8 mouse cellular contexts compared by ENCODE assay signal in genomic region chr16:30599491-30600268, GRCm38 (mm10). TPM values are rescaled to one million over a fixed set of nuclear protein-coding genes. Genes with fewer than 3 reads are reported as not detected.
DNase-seq lines count a peak whose midpoint lies in the region; ATAC-seq lines count a peak whose summit lies in the region.

Gene Fam43a (plus strand): TSS chr16:30599723.

- no peaks in the 10 kb centered on the region for H3K9me3 ChIP-seq in embryonic facial prominence, embryonic 15.5 days (replicated peaks)
- H3K9me3 ChIP-seq in heart, embryonic 11.5 days (replicated peaks; ENCODE audit: control insufficient read depth, low read length), result no peaks in the 10 kb centered on the region
- no peaks in the 10 kb centered on the region for H3K9me3 ChIP-seq in kidney, embryonic 16.5 days (ENCODE audit: low read length)
- no peaks in the 10 kb centered on the region for H3K9me3 ChIP-seq in liver, embryonic 12.5 days (replicated peaks)

- H3K36me3 ChIP-seq in embryonic facial prominence, embryonic 15.5 days, result no peaks in the 10 kb centered on the region
- no peaks in the 10 kb centered on the region for H3K36me3 ChIP-seq in heart, embryonic 11.5 days (ENCODE audit: control insufficient read depth, insufficient read depth, low read length)
- no peaks in the 10 kb centered on the region for H3K36me3 ChIP-seq in kidney, embryonic 16.5 days (ENCODE audit: insufficient read depth, low read length)
- H3K36me3 ChIP-seq in liver, embryonic 12.5 days, result no peaks in the 10 kb centered on the region
- no peaks in the 10 kb centered on the region; the same call in 1 of the 2 replicates for H3K36me3 ChIP-seq in splenic B cell, adult 2 months (ENCODE audit: control insufficient read depth, insufficient read depth, low read length, poor library complexity, severe bottlenecking)

- ATAC-seq in embryonic facial prominence, embryonic 15.5 days (ENCODE audit: insufficient number of reproducible peaks, low FRiP score, low TSS enrichment, low read depth), result peak; percentile 83
- peak; percentile 74 for ATAC-seq in heart, embryonic 11.5 days (replicated peaks; ENCODE audit: insufficient number of reproducible peaks, low FRiP score, low TSS enrichment)
- ATAC-seq in kidney, embryonic 16.5 days (ENCODE audit: low FRiP score, low TSS enrichment), result peak; percentile 85
- ATAC-seq in liver, embryonic 12.5 days, result peak; percentile 69

- H3K9ac ChIP-seq in embryonic facial prominence, embryonic 15.5 days, result peak within 1 kb of the TSS; percentile 58
- peak within 1 kb of the TSS; percentile 83 for H3K9ac ChIP-seq in heart, embryonic 11.5 days (ENCODE audit: low read depth, low read length)
- H3K9ac ChIP-seq in kidney, embryonic 16.5 days (replicated peaks; ENCODE audit: low read length), result peak within 1 kb of the TSS; percentile 82
- H3K9ac ChIP-seq in liver, embryonic 12.5 days, result peak within 1 kb of the TSS; percentile 60

- peak within 1 kb of the TSS; percentile 71; the same call in 1 of the 2 replicates for H3K27ac ChIP-seq in embryonic facial prominence, embryonic 15.5 days (replicated peaks)
- peak within 1 kb of the TSS; percentile 65 for H3K27ac ChIP-seq in heart, embryonic 11.5 days (ENCODE audit: low read depth, low read length)
- peak within 1 kb of the TSS; percentile 89 for H3K27ac ChIP-seq in kidney, embryonic 16.5 days (ENCODE audit: low read length)
- peak within 1 kb of the TSS; percentile 64 for H3K27ac ChIP-seq in liver, embryonic 12.5 days

- H3K4me2 ChIP-seq in embryonic facial prominence, embryonic 15.5 days (replicated peaks), result peak within 1 kb of the TSS; percentile 88
- peak within 1 kb of the TSS; percentile 82 for H3K4me2 ChIP-seq in heart, embryonic 11.5 days
- H3K4me2 ChIP-seq in kidney, embryonic 16.5 days (replicated peaks; ENCODE audit: low read depth, low read length), result peak within 1 kb of the TSS; percentile 88
- H3K4me2 ChIP-seq in liver, embryonic 12.5 days, result peak within 1 kb of the TSS; percentile 71

- H3K4me3 ChIP-seq in embryonic facial prominence, embryonic 15.5 days (replicated peaks), result peak within 1 kb of the TSS; percentile 67
- H3K4me3 ChIP-seq in heart, embryonic 11.5 days (ENCODE audit: low read depth, low read length), result peak within 1 kb of the TSS; percentile 78
- peak within 1 kb of the TSS; percentile 80 for H3K4me3 ChIP-seq in kidney, embryonic 16.5 days (ENCODE audit: low read length)
- H3K4me3 ChIP-seq in liver, embryonic 12.5 days, result peak within 1 kb of the TSS; percentile 61

- H3K4me1 ChIP-seq in embryonic facial prominence, embryonic 15.5 days, result peaks cover 50% of the 10 kb centered on the region
- H3K4me1 ChIP-seq in heart, embryonic 11.5 days (ENCODE audit: control insufficient read depth, insufficient read depth, low read length), result peaks cover 39% of the 10 kb centered on the region
- peaks cover 46% of the 10 kb centered on the region for H3K4me1 ChIP-seq in kidney, embryonic 16.5 days (ENCODE audit: insufficient read depth, low read length)
- peaks cover 51% of the 10 kb centered on the region for H3K4me1 ChIP-seq in liver, embryonic 12.5 days

- H3K27me3 ChIP-seq in embryonic facial prominence, embryonic 15.5 days, result peaks cover 34% of the 10 kb centered on the region
- H3K27me3 ChIP-seq in heart, embryonic 11.5 days (ENCODE audit: control insufficient read depth, insufficient read depth, low read length), result 0 out of 2 replicates have a peak, but pooled peaks cover 3% of the 10 kb centered on the region
- peaks cover 16% of the 10 kb centered on the region for H3K27me3 ChIP-seq in kidney, embryonic 16.5 days (ENCODE audit: insufficient read depth, low read length)
- peaks cover 77% of the 10 kb centered on the region for H3K27me3 ChIP-seq in liver, embryonic 12.5 days (replicated peaks)
- H3K27me3 ChIP-seq in splenic B cell, adult 2 months (ENCODE audit: control insufficient read depth, insufficient read depth, low read length, poor library complexity, severe bottlenecking), result no peaks in the 10 kb centered on the region

- WGBS in embryonic facial prominence, embryonic 15.5 days, result under 1% methylated on average over 60 of the region's 63 CpGs
- WGBS in heart, embryonic 11.5 days (ENCODE audit: insufficient replicate concordance), result under 1% methylated on average over 63 of the region's 63 CpGs
- under 1% methylated on average over 63 of the region's 63 CpGs for WGBS in kidney, embryonic 16.5 days
- under 1% methylated on average over 63 of the region's 63 CpGs for WGBS in liver, embryonic 12.5 days (ENCODE audit: insufficient replicate concordance)

- peak; percentile 95 for DNase-seq in A20 (ENCODE audit: low read depth, low spot score)
- peak; percentile 71 to 86 for DNase-seq in adrenal gland, postnatal 4 days (ENCODE audit: low spot score in 2 of 2)
- DNase-seq in naive thymus-derived CD4-positive, alpha-beta T cell, adult 2 months (ENCODE audit: low read depth), result peak; percentile 60
- peak; percentile 97 for DNase-seq in splenic B cell, adult 2 months (ENCODE audit: low read depth, low spot score)

RNA-seq across cellular contexts. Expression of gene Fam43a, which starts in this region (rescaled TPM):
- 10 to 100 TPM; 45.6 to 51.8 TPM for total RNA-seq in adrenal gland, postnatal 4 days (2021)
- 26.6 and 28.5 TPM in 2 replicates for polyA plus RNA-seq in embryonic facial prominence, embryonic 15.5 days (2015; fragmentation: Nextera tagmentation; extraction: Ambion mirVana)
- polyA plus RNA-seq in heart, embryonic 11.5 days (2014; fragmentation: Nextera tagmentation; extraction: Ambion mirVana), result 5.7 and 6.6 TPM in 2 replicates
- polyA plus RNA-seq in kidney, embryonic 16.5 days (2015; fragmentation: Nextera tagmentation; extraction: Ambion mirVana), result 25.2 and 26.0 TPM in 2 replicates
- 8.8 and 9.2 TPM in 2 replicates for polyA plus RNA-seq in liver, embryonic 12.5 days (2016; fragmentation: Nextera tagmentation; extraction: Ambion mirVana)

Comparison
In these comparisons a context has a peak if more than half of its experiments do, and no peak if none do; other contexts are left out.
1. Peak in every context shown above with its lines: DNase-seq, ATAC-seq, H3K4me3 ChIP-seq and H3K27ac ChIP-seq.